In the genomic region with DNA sequence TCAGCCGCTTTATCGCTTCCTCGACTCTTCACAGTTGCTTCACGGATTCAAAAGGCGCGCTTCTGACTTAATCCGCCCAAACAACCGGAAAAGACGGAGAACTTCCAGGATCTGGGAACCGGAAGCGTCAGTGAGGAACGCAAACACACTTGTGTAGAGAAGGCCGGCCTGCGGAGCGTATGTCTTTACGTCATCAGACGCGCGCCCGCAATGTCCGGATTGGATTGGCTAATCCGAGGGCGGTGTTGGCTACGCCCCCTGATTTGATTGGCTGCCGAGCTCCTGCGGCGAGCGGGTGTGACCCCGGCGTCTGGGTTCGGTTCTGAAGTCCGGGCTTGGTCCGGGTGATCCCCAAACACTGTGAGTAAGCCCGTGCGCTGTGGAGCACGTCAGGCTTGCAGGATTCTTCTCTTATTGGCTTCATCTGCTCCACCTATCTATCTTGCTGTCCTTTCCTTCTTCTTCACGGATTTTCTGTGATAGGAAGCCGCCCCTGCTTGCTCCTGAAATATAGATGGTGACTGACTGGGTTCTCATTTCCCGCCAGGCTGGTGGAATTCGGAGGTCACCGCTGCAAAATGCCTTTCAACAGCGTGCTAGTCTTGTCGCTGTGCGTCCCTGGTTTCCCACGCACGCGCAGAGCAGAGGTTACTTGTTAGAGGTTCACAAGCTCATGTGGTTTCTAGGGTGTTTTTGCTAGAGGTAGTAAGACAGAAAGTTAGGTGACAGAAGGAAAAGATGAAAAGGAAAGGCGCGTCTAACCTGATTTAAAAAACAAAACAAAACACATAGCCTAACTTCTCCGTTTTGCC, we compare ENCODE assay signal across 8 mouse cellular contexts. TPM values are rescaled to one million over a fixed set of nuclear protein-coding genes. Genes with fewer than 3 reads are reported as not detected.
DNase-seq lines count a peak whose midpoint lies in the region; ATAC-seq and TF ChIP-seq lines count a peak whose summit lies in the region.

A gene (plus strand): TSS at position 266 of the 812 bp plus-strand sequence.
A gene (minus strand): TSS at position 628 of the 812 bp plus-strand sequence.

- H3K4me3 ChIP-seq in bone marrow, adult 2 months (replicated peaks; ENCODE audit: control insufficient read depth, low read depth, low read length) = peak within 1 kb of the TSS; percentile 96
- H3K4me3 ChIP-seq in embryonic facial prominence, embryonic 15.5 days (replicated peaks) = peak within 1 kb of the TSS; percentile 81
- peak within 1 kb of the TSS; percentile 66 for H3K4me3 ChIP-seq in limb, embryonic 14.5 days (replicated peaks; ENCODE audit: low read length)
- H3K4me3 ChIP-seq in midbrain, postnatal 0 days (ENCODE audit: low read depth, low read length) = peak within 1 kb of the TSS; percentile 67

- no peak for TF ChIP-seq CTCF in bone marrow, adult 2 months (IDR thresholded peaks at IDR 0.05; ENCODE audit: control insufficient read depth, insufficient read depth, low read length)
- no peak for TF ChIP-seq CTCF in midbrain, postnatal 0 days (IDR thresholded peaks at IDR 0.05)

- peak; percentile 100 for ATAC-seq in embryonic facial prominence, embryonic 15.5 days (ENCODE audit: insufficient number of reproducible peaks, low FRiP score, low TSS enrichment, low read depth)
- ATAC-seq in limb, embryonic 14.5 days (ENCODE audit: low FRiP score, low read depth) = peak; percentile 100
- peak; percentile 100 for ATAC-seq in midbrain, postnatal 0 days (ENCODE audit: low FRiP score)

- peak within 1 kb of the TSS; percentile 73 for H3K27ac ChIP-seq in bone marrow, adult 2 months (ENCODE audit: control insufficient read depth, insufficient read depth, low read depth, low read length, poor library complexity)
- H3K27ac ChIP-seq in embryonic facial prominence, embryonic 15.5 days (replicated peaks) = peak within 1 kb of the TSS; percentile 97
- H3K27ac ChIP-seq in limb, embryonic 14.5 days (replicated peaks; ENCODE audit: low read depth, low read length) = peak within 1 kb of the TSS; percentile 92
- peak within 1 kb of the TSS; percentile 96 for H3K27ac ChIP-seq in midbrain, postnatal 0 days (ENCODE audit: low read depth, low read length)

- DNase-seq in 416B (ENCODE audit: low read depth) = peak; percentile 97
- peak; percentile 99 for DNase-seq in heart, adult 8-10 months (ENCODE audit: low spot score)
- peak; percentile 100 for DNase-seq in kidney, adult 9 months
- peak; percentile 100 for DNase-seq in limb, embryonic 14.5 days (ENCODE audit: low spot score)
- DNase-seq in midbrain, postnatal 0 days (ENCODE audit: low spot score) = peak; percentile 100
- DNase-seq in spleen, postnatal 14 days (ENCODE audit: low spot score in 2 of 2) = peak; percentile 91 to 96

- H3K27me3 ChIP-seq in embryonic facial prominence, embryonic 15.5 days = no peaks in the 10 kb centered on the region
- H3K27me3 ChIP-seq in limb, embryonic 14.5 days (ENCODE audit: control insufficient read depth, insufficient read depth, low read length) = no peaks in the 10 kb centered on the region
- H3K27me3 ChIP-seq in midbrain, postnatal 0 days (ENCODE audit: insufficient read depth, low read length) = no peaks in the 10 kb centered on the region

- no peak; the same call in 1 of the 2 replicates for TF ChIP-seq POLR2A in bone marrow, adult 2 months (IDR thresholded peaks at IDR 0.05; ENCODE audit: borderline replicate concordance, control insufficient read depth, low read depth, low read length)
- TF ChIP-seq POLR2A in limb, embryonic 14.5 days (IDR thresholded peaks at IDR 0.05; ENCODE audit: borderline replicate concordance, extremely low read depth, insufficient read depth, insufficient read length) = no peak

- peak within 1 kb of the TSS; percentile 66 for H3K4me2 ChIP-seq in embryonic facial prominence, embryonic 15.5 days (replicated peaks)
- peak within 1 kb of the TSS; percentile 88 for H3K4me2 ChIP-seq in limb, embryonic 14.5 days (replicated peaks; ENCODE audit: low read depth, low read length, severe bottlenecking)
- H3K4me2 ChIP-seq in midbrain, postnatal 0 days (ENCODE audit: low read depth, low read length, poor library complexity, severe bottlenecking) = peak within 1 kb of the TSS; percentile 77

- H3K36me3 ChIP-seq in embryonic facial prominence, embryonic 15.5 days = 0 out of 2 replicates have a peak, but pooled peaks cover 16% of the 10 kb centered on the region
- H3K36me3 ChIP-seq in limb, embryonic 14.5 days (ENCODE audit: control insufficient read depth, insufficient read depth, low read length) = peaks cover 16% of the 10 kb centered on the region
- H3K36me3 ChIP-seq in midbrain, postnatal 0 days (ENCODE audit: insufficient read depth, low read length) = peaks cover 6% of the 10 kb centered on the region; the same call in 1 of the 2 replicates

- H3K4me1 ChIP-seq in bone marrow, adult 2 months (ENCODE audit: control insufficient read depth, insufficient read depth, low read length) = no peaks in the 10 kb centered on the region
- peaks cover 9% of the 10 kb centered on the region for H3K4me1 ChIP-seq in embryonic facial prominence, embryonic 15.5 days
- H3K4me1 ChIP-seq in limb, embryonic 14.5 days (ENCODE audit: control insufficient read depth, insufficient read depth, low read length) = peaks cover 3% of the 10 kb centered on the region
- no peaks in the 10 kb centered on the region for H3K4me1 ChIP-seq in midbrain, postnatal 0 days (ENCODE audit: insufficient read depth, low read length)

- H3K9ac ChIP-seq in embryonic facial prominence, embryonic 15.5 days = peak within 1 kb of the TSS; percentile 54
- H3K9ac ChIP-seq in limb, embryonic 14.5 days (ENCODE audit: low read depth, low read length, severe bottlenecking) = peak within 1 kb of the TSS; percentile 77
- H3K9ac ChIP-seq in midbrain, postnatal 0 days (replicated peaks; ENCODE audit: low read length, poor library complexity, severe bottlenecking) = peak within 1 kb of the TSS; percentile 69

- WGBS in bone marrow, adult 2 months = under 1% methylated on average over 50 of the region's 50 CpGs
- under 1% methylated on average over 50 of the region's 50 CpGs for WGBS in embryonic facial prominence, embryonic 15.5 days
- under 1% methylated on average over 50 of the region's 50 CpGs for WGBS in limb, embryonic 14.5 days
- under 1% methylated on average over 50 of the region's 50 CpGs for WGBS in midbrain, postnatal 0 days

- no peaks in the 10 kb centered on the region for H3K9me3 ChIP-seq in embryonic facial prominence, embryonic 15.5 days (replicated peaks)
- no peaks in the 10 kb centered on the region for H3K9me3 ChIP-seq in limb, embryonic 14.5 days (ENCODE audit: control insufficient read depth, low read length)
- H3K9me3 ChIP-seq in midbrain, postnatal 0 days (ENCODE audit: low read length) = no peaks in the 10 kb centered on the region

RNA-seq across cellular contexts. Expression of the first gene that starts in this region (rescaled TPM):
- polyA plus RNA-seq in bone marrow, adult 2 months (2011; ENCODE audit: insufficient read depth, insufficient read length, low replicate concordance, missing spikeins) = 5.0 and 7.1 TPM in 2 replicates
- polyA plus RNA-seq in embryonic facial prominence, embryonic 15.5 days (2015; fragmentation: Nextera tagmentation; extraction: Ambion mirVana) = 31.8 and 32.2 TPM in 2 replicates
- 100 to 1,000 TPM; 171 to 198 (median 185) TPM for total RNA-seq in heart, adult 8-10 months (2022)
- 17.0 and 18.2 TPM in 2 replicates for polyA plus RNA-seq in limb, embryonic 14.5 days (2012; rRNA removed)
- 31.6 and 38.5 TPM in 2 replicates for polyA plus RNA-seq in limb, embryonic 14.5 days (2014; fragmentation: Nextera tagmentation; extraction: Ambion mirVana)
- total RNA-seq in midbrain, postnatal 0 days (2014; rRNA removed) = 9.5 and 16.6 TPM in 2 replicates
- 16.1 and 16.6 TPM in 2 replicates for polyA plus RNA-seq in midbrain, postnatal 0 days (2015; fragmentation: Nextera tagmentation; extraction: Ambion mirVana)

RNA-seq across cellular contexts. Expression of the second gene that starts in this region (rescaled TPM):
- polyA plus RNA-seq in bone marrow, adult 2 months (2011; ENCODE audit: insufficient read depth, insufficient read length, low replicate concordance, missing spikeins) = 11.2 and 18.4 TPM in 2 replicates
- 19.5 and 21.0 TPM in 2 replicates for polyA plus RNA-seq in embryonic facial prominence, embryonic 15.5 days (2015; fragmentation: Nextera tagmentation; extraction: Ambion mirVana)
- 1 to 10 TPM; 5.2 to 7.0 (median 6.3) TPM for total RNA-seq in heart, adult 8-10 months (2022)
- polyA plus RNA-seq in limb, embryonic 14.5 days (2012; rRNA removed) = 12.4 and 17.3 TPM in 2 replicates
- polyA plus RNA-seq in limb, embryonic 14.5 days (2014; fragmentation: Nextera tagmentation; extraction: Ambion mirVana) = 22.6 and 23.2 TPM in 2 replicates
- total RNA-seq in midbrain, postnatal 0 days (2014; rRNA removed) = 2.8 and 3.9 TPM in 2 replicates
- 6.7 and 9.0 TPM in 2 replicates for polyA plus RNA-seq in midbrain, postnatal 0 days (2015; fragmentation: Nextera tagmentation; extraction: Ambion mirVana)

Comparison
In these comparisons a context has a peak if more than half of its experiments do, and no peak if none do; other contexts are left out.
1. Peak in every context shown above with its lines: DNase-seq, ATAC-seq, H3K4me3 ChIP-seq and H3K27ac ChIP-seq.